Mouse (Mus musculus) C2C12 (cell line): Measurements from ENCODE around the gene Traf3ip1.

Experiments
- CTCF ChIP-seq: IDR thresholded peaks from one replicate; pipeline ENCODE4 v1.5.1; 2011; ENCODE audit not compliant: control insufficient read depth, insufficient read depth, insufficient read length
- MAX ChIP-seq: IDR thresholded peaks from one replicate; pipeline ENCODE4 v1.6.1; 2011; ENCODE audit warnings: mild to moderate bottlenecking, control low read depth
- USF1 ChIP-seq: IDR thresholded peaks from one replicate; pipeline ENCODE4 v1.6.1; 2011; ENCODE audit warnings: low read depth, mild to moderate bottlenecking, control low read depth, moderate library complexity

- no peak for TF ChIP-seq MAX
- peak; percentile 80 for TF ChIP-seq CTCF
- no peak for TF ChIP-seq USF1
These were observed 11.0 kb upstream of the Traf3ip1 start for GRCm38 (mm10) chr1:91483304-91484010.
